Mouse (Mus musculus) bone marrow, adult 2 months (tissue): ENCODE data around the gene Bcam.

Experiments used
- CTCF ChIP-seq: fragments of 200-500 bp; IDR thresholded peaks from 2 replicates; pipeline ENCODE4 v1.5.1; 2011; ENCODE audit warnings: low read length, control low read depth; ENCODE audit not compliant: control insufficient read depth, insufficient read depth
- POLR2A ChIP-seq: fragments of 200-500 bp; IDR thresholded peaks from 2 replicates; pipeline ENCODE4 v1.6.1; 2011; ENCODE audit warnings: low read depth, mild to moderate bottlenecking, control low read depth, low read length, borderline replicate concordance; ENCODE audit not compliant: control insufficient read depth

DNA sequence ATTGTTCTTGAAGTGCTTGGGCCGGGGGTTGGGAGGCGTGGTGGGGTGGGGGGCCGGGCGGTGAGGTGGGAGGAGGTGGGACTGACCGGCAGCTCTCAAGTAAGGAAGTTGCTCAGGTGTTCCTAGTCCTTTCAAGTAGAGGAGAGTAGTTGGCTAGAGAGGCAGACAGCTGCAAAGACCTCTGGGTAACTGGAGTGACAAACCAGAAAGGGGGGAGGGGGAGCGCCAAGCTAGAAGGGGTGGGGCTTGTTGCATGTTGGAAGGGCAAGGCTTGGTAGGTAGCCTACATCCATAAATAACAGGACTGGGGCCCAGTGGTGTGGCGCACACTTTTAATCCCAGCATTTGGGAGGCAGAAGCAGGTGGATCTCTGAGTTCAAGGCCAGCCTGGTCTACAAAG, 10.9 kb upstream of the Bcam start:
- no peak for TF ChIP-seq CTCF
- TF ChIP-seq POLR2A = no peak
